Mouse (Mus musculus) brain, embryonic 14.5 days (tissue): ENCODE data around the gene 1700024B05Rik.
"Not testable (repeated sequence)": the region's sequence is repeated elsewhere in the genome, so short reads cannot be mapped to it uniquely, and the experiment has no call there.

Source experiments
- CTCF ChIP-seq: fragments of 200-500 bp; IDR thresholded peaks from 2 replicates; pipeline ENCODE4 v1.5.1; 2012; ENCODE audit warnings: inconsistent platforms, mild to moderate bottlenecking, moderate library complexity, borderline replicate concordance; ENCODE audit not compliant: insufficient read depth, insufficient read length; ENCODE audit errors: extremely low read depth
- POLR2A ChIP-seq: fragments of 200-500 bp; IDR thresholded peaks from 2 replicates; pipeline ENCODE4 v1.6.1; 2012; ENCODE audit warnings: mild to moderate bottlenecking, inconsistent platforms, borderline replicate concordance; ENCODE audit not compliant: poor library complexity, insufficient read depth, insufficient read length, severe bottlenecking; ENCODE audit errors: extremely low read depth

- TF ChIP-seq POLR2A, CTCF: not testable (repeated sequence)
Observed at GRCm38 (mm10) chr14:41967827-41968226, 24.0 kb downstream of the 1700024B05Rik start, which contains the start of gene Gm6401.
